Mouse (Mus musculus) midbrain, embryonic 16.5 days (tissue): ENCODE results near the gene Ippk. TPM values are rescaled to one million over a fixed set of nuclear protein-coding genes. Genes with fewer than 3 reads are reported as not detected.

Experiments
- ATAC-seq: fragments of 200-750 bp; cut with Nextera tagmentation; 2 replicates; pipeline ENCODE4 v1.8.0; 2017; ENCODE audit warnings: moderate TSS enrichment
- H3K27ac ChIP-seq: fragments of 300-500 bp; sonication (generic); 2 replicates; pipeline ENCODE4 v1.5.1; 2014; ENCODE audit warnings: mild to moderate bottlenecking, low read length, mixed read lengths
- H3K27me3 ChIP-seq: fragments of 300-500 bp; sonication (generic); 2 replicates; pipeline ENCODE4 v1.6.1; 2014; ENCODE audit warnings: low read depth, low read length, mixed read lengths; ENCODE audit not compliant: control insufficient read depth, insufficient read depth
- H3K36me3 ChIP-seq: fragments of 300-500 bp; sonication (generic); 2 replicates; pipeline ENCODE4 v1.6.1; 2014; ENCODE audit warnings: mild to moderate bottlenecking, low read length, moderate library complexity, mixed read lengths; ENCODE audit not compliant: control insufficient read depth, insufficient read depth
- H3K4me1 ChIP-seq: fragments of 300-500 bp; sonication (generic); 2 replicates; pipeline ENCODE4 v1.6.1; 2014; ENCODE audit warnings: mild to moderate bottlenecking, low read length, mixed read lengths; ENCODE audit not compliant: control insufficient read depth, insufficient read depth
- H3K4me2 ChIP-seq: fragments of 300-500 bp; sonication (generic); 2 replicates; pipeline ENCODE4 v1.6.1; 2014; ENCODE audit warnings: mild to moderate bottlenecking, low read length, mixed read lengths
- H3K4me3 ChIP-seq: fragments of 300-500 bp; sonication (generic); 2 replicates; pipeline ENCODE4 v1.5.1; 2014; ENCODE audit warnings: low read depth, mild to moderate bottlenecking, low read length, moderate library complexity, mixed read lengths
- H3K9ac ChIP-seq: fragments of 300-500 bp; sonication (generic); 2 replicates; pipeline ENCODE4 v1.6.1; 2014; ENCODE audit warnings: low read depth, low read length, mixed read lengths
- H3K9me3 ChIP-seq: fragments of 300-500 bp; sonication (generic); replicated peaks from 2 replicates; pipeline ENCODE4 v1.6.1; 2014; ENCODE audit warnings: mild to moderate bottlenecking, low read length, mixed read lengths; ENCODE audit not compliant: control insufficient read depth, poor library complexity, severe bottlenecking
- WGBS: fragments of 180-500 bp; shearing (Covaris S2); extraction: QIAGEN DNeasy Blood & Tissue Kit; methylation state at CpG from one replicate; pipeline ENCODE4 v1.1.7; 2014; 5-methylcytosine and 5-hydroxymethylcytosine counted together
- polyA plus RNA-seq: library from polyadenylated mRNA; unstranded; fragments of >200 nt; fragmentation: Nextera tagmentation; extraction: Ambion mirVana; gene quantifications from 2 replicates; pipeline ENCODE4 v1.2.1, GENCODE M21; 2015

The Ippk gene
- polyA plus RNA-seq, 1 experiment from 2014 or later = 14.1 TPM

- H3K36me3 ChIP-seq = 0 out of 2 replicates have a peak, but pooled peaks cover 6% of the 10 kb centered on the region
- WGBS = 38% methylated on average over 5 of the region's 5 CpGs
Observed at GRCm38 (mm10) chr13:49449318-49449749, 28.3 kb downstream of the Ippk start.

DNA sequence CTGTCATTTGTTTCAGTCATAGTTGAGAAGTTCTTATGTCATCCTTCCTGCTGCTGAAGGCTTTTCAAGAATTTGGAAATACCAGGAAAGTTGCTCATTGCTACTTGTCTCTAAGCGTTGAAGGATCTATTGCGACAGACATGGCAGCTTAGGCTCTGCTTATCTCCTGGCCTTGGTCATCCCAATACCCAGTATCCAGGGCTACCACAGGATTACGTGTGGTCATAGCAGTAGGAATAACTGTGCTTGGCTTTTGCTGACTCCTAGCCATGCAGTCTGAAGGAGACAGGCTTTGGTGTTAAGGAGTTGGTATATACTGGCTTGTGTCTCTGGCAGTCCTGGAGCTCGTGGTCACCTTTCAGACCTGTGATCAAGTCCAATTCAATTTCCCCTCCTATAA lies 39.2 kb downstream of the Ippk start:
- Histone ChIP-seq H3K9me3 (no peaks in the 10 kb centered on the region), H3K4me1 (no peaks in the 10 kb centered on the region), H3K27ac (no peak overlapping the region), H3K27me3 (no peaks in the 10 kb centered on the region), H3K9ac (no peak overlapping the region), H3K4me3 (no peak overlapping the region), H3K36me3 (peaks cover 27% of the 10 kb centered on the region), H3K4me2 (no peak overlapping the region)
- ATAC-seq = no peak
- WGBS = 93% methylated on average over 4 of the region's 4 CpGs

More at GRCm38 (mm10) chr13:49449318-49449749, 28.3 kb downstream of the Ippk start:
- no peak overlapping the region for H3K27ac ChIP-seq
- H3K4me2 ChIP-seq = no peak overlapping the region
- no peaks in the 10 kb centered on the region for H3K27me3 ChIP-seq
- H3K4me3 ChIP-seq = no peak overlapping the region
- ATAC-seq = peak; percentile 89
- no peaks in the 10 kb centered on the region for H3K4me1 ChIP-seq
- H3K9ac ChIP-seq = no peak overlapping the region
- H3K9me3 ChIP-seq = no peaks in the 10 kb centered on the region

DNA sequence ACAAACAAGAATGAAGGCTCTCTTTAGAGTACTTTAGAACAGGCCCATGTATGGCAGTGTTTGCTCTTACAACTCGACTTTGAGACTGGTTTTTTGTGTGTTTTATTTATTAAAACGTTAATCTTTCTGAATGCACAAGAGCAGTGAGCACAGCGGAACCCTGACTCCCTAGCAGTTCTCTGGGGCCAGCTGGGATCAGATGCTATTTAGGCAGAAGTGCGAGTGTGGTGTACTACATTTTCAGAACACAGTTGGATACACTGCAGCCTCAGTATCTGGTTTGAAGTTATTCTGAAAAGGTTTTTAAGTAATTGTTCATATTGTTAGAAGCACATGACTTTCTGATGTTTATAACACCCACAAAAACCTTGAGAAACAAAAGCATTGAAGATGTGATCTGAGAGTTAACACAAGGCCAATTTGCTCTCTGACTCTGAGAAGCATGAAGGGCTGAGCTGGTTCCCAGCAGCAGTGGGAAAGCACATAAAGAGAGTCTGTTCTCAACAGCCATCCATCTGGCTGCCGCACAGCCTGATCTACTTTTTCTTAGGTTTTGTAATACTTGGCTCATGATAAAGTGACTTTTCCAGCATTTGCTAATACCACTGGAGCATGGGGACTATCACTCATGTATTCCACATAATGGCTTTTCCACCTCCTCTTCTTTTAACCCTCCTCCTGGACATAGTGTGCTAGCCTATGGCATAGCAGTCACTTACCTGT lies 39.8 kb downstream of the Ippk start:
- no peak overlapping the region for H3K9ac ChIP-seq
- peaks cover 27% of the 10 kb centered on the region for H3K36me3 ChIP-seq
- no peak overlapping the region for H3K27ac ChIP-seq
- H3K27me3 ChIP-seq = no peaks in the 10 kb centered on the region
- H3K9me3 ChIP-seq = no peaks in the 10 kb centered on the region
- 83% methylated on average over 5 of the region's 5 CpGs for WGBS
- no peak overlapping the region for H3K4me3 ChIP-seq
- no peak overlapping the region for H3K4me2 ChIP-seq
- no peaks in the 10 kb centered on the region for H3K4me1 ChIP-seq
- no peak for ATAC-seq

DNA sequence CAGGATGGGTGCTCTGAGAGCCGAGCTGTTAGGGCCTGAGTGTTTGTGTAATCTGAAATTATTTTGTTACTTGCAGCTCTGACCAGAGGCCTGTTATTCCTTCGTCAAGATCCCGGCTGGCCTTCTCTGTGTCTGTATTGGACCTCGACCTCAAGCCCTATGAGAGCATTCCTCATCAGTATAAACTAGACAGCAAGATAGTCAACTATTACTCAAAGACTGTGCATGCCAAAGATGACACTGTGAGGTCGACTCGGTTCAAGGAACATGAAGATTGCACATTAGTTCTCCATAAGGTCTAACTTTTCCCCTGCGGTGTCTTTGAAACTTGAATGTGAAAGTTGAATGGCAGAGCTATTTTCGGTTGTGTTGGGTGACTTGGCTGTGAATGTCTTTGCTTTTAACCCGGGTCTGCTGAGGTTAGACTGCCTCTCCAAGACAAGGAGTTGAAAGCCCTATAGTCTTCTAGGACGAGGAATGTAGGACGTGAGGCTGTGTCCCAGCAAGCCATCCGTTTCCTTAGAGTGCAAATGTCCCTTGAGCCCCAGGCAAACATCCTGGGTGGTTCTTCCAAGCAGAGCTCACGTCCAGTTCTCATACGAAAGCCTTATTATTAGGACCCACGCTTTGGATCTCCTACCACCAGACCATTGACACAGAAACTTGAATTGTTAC lies 40.5 kb downstream of the Ippk start:
- Histone ChIP-seq H3K4me2 (no peak overlapping the region), H3K36me3 (peaks cover 27% of the 10 kb centered on the region), H3K9me3 (no peaks in the 10 kb centered on the region), H3K27ac (no peak overlapping the region), H3K4me3 (no peak overlapping the region), H3K4me1 (no peaks in the 10 kb centered on the region), H3K9ac (no peak overlapping the region), H3K27me3 (no peaks in the 10 kb centered on the region)
- 86% methylated on average over 15 of the region's 15 CpGs for WGBS
- no peak for ATAC-seq

DNA sequence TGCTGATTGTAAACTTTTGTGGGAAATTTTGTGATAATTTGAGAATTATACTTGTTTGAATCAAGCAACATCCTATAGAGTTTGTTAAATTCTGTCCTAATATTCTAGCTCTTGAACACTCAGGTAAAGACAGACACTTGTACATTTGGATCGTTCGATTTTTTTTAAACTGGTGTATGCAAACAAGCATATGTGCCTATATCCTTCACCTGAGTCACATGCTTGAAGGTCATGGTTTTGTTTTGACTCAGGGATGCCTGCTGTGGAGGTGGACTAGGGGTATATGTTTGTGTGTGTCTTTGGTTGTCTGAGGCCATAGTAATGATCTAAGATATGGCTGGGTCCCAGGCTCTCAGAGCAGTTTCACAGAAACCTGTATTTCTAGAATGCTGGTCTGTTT lies 41.9 kb downstream of the Ippk start:
- Histone ChIP-seq H3K27me3 (no peaks in the 10 kb centered on the region), H3K36me3 (peaks cover 27% of the 10 kb centered on the region), H3K9ac (no peak overlapping the region), H3K4me2 (no peak overlapping the region), H3K9me3 (no peaks in the 10 kb centered on the region), H3K4me3 (no peak overlapping the region), H3K27ac (no peak overlapping the region), H3K4me1 (no peaks in the 10 kb centered on the region)
- no peak for ATAC-seq
- WGBS = 99% methylated on average over 2 of the region's 2 CpGs

DNA sequence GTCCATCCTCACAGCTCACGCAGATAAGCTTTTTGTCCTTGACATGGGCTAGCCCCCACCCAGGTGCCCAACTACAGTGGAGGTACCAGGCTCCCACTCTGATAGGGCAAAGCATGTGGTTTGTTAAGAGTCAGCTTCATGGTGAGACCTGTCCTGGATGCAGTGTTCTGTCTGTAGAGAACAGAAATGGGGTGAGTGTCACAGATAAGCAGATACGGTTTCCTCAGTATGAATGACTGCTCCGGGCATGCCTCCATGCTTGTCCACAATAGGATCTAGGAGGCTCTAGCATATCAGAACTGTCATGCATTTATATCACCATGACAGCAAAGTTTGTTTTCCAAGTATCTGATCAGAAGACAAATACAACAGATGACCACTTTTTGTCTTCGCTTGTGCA lies 44.8 kb downstream of the Ippk start:
- no peaks in the 10 kb centered on the region for H3K27me3 ChIP-seq
- H3K9ac ChIP-seq = no peak overlapping the region
- no peak overlapping the region for H3K4me2 ChIP-seq
- no peak overlapping the region for H3K27ac ChIP-seq
- no peaks in the 10 kb centered on the region for H3K4me1 ChIP-seq
- H3K36me3 ChIP-seq = peaks cover 24% of the 10 kb centered on the region
- no peaks in the 10 kb centered on the region for H3K9me3 ChIP-seq
- whole genome bisulfite sequencing = 93% methylated on average over 4 of the region's 4 CpGs
- no peak overlapping the region for H3K4me3 ChIP-seq
- no peak for ATAC-seq

DNA sequence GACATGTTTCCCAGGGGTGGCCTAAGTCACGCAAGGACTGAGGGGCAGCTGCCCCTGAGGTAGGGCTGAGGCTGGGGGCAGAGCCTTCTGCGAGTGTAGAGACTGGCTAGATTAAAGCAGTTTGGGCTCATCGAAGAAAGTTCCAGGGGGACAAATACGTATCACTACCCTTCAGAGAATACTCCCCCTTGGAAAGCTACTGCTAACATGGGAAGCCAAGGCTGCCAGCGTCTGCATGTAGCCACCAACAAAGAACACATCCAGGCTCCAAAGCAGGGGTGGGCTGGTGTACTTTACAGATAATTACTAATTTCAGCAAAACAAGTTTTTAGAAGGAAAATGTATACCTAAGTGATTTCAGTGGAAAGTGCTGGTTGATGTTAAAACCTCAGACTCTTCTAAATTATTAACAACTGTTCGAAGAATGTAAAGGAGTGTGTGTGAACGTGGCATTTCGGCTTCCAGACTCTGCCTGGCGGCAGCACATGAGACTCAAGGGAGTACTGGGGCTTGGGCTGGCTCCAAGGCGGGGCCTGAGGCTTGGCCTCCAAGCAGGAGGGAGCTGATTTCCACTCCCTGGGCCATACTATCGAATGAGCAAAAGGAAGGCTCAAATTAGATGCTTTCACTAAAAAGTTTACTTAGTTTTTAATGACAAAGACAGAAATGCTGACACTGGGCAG lies 45.5 kb downstream of the Ippk start:
- Histone ChIP-seq H3K27me3 (no peaks in the 10 kb centered on the region), H3K9ac (no peak overlapping the region), H3K27ac (no peak overlapping the region), H3K4me1 (no peaks in the 10 kb centered on the region), H3K36me3 (peaks cover 18% of the 10 kb centered on the region), H3K4me3 (no peak overlapping the region), H3K4me2 (no peak overlapping the region), H3K9me3 (no peaks in the 10 kb centered on the region)
- no peak for ATAC-seq
- 79% methylated on average over 11 of the region's 11 CpGs for WGBS

GRCm38 (mm10) chr13:49467585-49467984 lies 46.5 kb downstream of the Ippk start:
- no peak overlapping the region for H3K9ac ChIP-seq
- H3K4me2 ChIP-seq = no peak overlapping the region
- peaks cover 10% of the 10 kb centered on the region; the same call in 1 of the 2 replicates for H3K36me3 ChIP-seq
- no peak for ATAC-seq
- no peak overlapping the region for H3K4me3 ChIP-seq
- 88% methylated on average over 2 of the region's 2 CpGs for WGBS
- H3K9me3 ChIP-seq = no peaks in the 10 kb centered on the region
- no peaks in the 10 kb centered on the region for H3K27me3 ChIP-seq
- no peak overlapping the region for H3K27ac ChIP-seq
- H3K4me1 ChIP-seq = no peaks in the 10 kb centered on the region

DNA sequence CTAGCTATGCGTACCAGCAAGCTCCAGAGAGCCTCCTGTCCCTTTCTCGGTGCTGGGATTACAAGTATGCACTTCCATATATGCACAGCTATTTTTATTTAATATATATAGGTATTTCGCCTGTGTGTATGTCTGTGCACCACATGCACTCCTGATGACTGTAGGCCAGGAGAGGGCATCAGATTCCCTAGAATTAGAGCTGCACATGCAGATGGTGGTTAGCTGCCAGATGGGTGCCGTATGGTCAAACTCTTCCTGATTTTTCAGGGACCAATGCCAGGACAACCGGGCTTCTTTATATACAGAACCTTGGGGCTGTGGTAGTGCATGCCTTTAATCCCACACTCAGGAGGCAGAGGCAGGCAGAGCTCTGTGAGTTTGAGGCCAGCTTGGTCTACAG lies 48.0 kb downstream of the Ippk start:
- H3K9me3 ChIP-seq = no peaks in the 10 kb centered on the region
- no peak overlapping the region for H3K4me2 ChIP-seq
- ATAC-seq = no peak
- H3K9ac ChIP-seq = no peak overlapping the region
- H3K27me3 ChIP-seq = no peaks in the 10 kb centered on the region
- H3K36me3 ChIP-seq = peaks cover 6% of the 10 kb centered on the region; the same call in 1 of the 2 replicates
- H3K4me1 ChIP-seq = no peaks in the 10 kb centered on the region
- WGBS = 93% methylated on average over 5 of the region's 5 CpGs
- H3K4me3 ChIP-seq = no peak overlapping the region
- no peak overlapping the region for H3K27ac ChIP-seq
